Mouse (Mus musculus) hematopoietic multipotent progenitor cell, adult 10-12 weeks (in vitro differentiated cells): Measurements from ENCODE around the gene Nit2. TPM values are rescaled to one million over a fixed set of nuclear protein-coding genes. Genes with fewer than 3 reads are reported as not detected.

Experiments used
- polyA plus RNA-seq: library from polyadenylated mRNA; stranded (reverse); fragments of >175 nt; gene quantifications from 2 replicates; pipeline ENCODE4 v1.2.3, GENCODE M21; 2012; ENCODE audit warnings: low replicate concordance

Nit2 gene
- polyA plus RNA-seq: 0.88 and 5.0 TPM in 2 replicates

DNA sequence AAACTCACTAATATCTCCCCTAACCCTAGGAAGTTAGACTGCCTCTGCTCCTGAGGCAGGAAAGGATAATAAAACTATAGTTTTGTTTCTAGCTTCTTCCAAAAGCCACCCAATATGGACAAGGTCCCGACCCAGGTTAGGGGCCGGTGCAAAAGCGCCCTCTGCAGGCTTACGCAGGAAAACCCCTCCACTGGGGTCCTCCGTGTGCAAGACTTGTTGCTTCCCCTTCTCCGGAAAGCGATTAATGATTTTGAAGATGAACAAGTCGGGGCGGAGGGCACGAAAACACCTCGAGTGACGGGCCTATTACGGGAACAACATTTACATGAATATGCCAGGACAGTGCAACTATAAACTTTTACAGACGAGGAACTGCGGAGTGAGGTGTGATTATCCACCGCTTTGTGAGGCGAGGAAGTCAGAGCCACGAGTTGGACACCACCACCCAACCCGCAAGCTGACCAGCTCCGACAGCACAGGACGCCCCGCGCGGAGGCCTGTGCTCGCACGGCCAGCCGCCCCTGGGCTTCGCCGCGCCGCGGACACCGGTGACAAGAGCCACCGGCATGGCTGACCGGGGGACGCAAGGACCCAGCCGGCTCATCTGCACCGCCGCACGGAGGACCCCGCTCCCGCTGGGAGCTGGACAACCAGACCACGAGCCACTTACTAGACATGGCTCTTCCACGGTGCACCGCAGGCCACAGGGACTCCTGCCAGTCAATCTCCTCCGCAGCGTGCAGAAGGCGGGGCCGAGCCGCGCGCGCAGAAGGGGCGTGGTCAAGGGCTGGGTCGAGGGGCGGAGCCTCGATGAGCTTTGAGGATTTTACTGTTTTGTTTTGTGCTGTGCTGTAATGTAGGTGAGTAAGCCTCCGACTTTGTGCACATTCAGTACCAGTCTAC lies at the start of gene Nit2:
Nit2 (minus strand) TSS at position 731 of the 903 bp plus-strand sequence.

DNA sequence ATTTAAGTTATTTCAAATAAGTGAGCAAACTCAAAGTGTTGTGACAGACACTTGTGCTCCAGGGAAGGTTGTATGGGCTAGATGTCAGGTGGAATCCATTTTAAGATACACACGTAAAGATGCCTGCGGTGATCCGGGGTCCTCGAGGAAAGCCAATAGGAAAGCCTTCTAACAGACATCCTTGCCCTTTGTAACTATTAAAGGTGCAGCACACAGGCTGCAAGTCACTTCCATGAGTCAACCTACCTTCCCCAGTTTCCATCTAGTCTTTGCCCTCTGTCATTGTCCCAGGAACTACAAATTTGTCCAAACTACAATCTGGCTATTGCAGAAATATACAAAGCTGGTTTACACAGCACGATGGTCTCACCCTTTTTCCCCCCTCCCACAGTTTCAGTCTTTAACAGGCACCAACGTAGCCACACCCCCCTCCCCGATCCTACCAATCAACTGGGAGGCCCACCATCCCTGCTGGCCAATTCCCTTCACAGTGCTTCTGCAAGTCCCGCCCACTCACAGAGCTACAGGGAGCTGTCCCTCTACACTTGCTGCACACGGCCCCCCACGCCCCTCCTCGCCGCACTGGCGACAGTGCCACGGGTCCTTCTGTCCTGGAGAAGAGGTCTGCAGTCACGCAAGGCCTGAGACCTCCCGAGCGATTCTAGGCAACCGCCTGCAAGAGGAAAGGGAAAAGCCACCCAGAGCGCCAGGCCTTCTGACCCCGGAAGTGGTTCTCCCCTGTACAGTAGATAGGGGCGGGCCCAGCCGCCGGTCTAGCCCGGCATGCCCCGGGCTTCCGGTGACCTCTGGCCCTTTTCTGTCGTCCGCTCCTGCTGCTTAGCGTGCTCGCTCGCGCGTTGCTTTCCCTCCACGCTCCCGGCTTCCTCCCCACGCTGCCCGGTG lies 46.0 kb downstream of the Nit2 start, which contains the start of gene Tomm70a:
Tomm70a (plus strand) TSS at position 791 of the 903 bp plus-strand sequence.

Other genes starting within 250 kb of the Nit2 start
- gene Lnp1, start 239.3 kb downstream of the Nit2 start, polyA plus RNA-seq: not detected in 2 replicates
- gene Tmem45a2, start 96.0 kb downstream of the Nit2 start, polyA plus RNA-seq: not detected in 2 replicates
- 17.6 and 28.9 TPM in 2 replicates for gene Tomm70a, start 45.6 kb downstream of the Nit2 start, polyA plus RNA-seq
- gene Tbc1d23, start 64.2 kb upstream of the Nit2 start, polyA plus RNA-seq: 1.8 and 2.8 TPM in 2 replicates
- gene Tmem30c, start 125.5 kb upstream of the Nit2 start, polyA plus RNA-seq: not detected in 2 replicates
- gene Filip1l, start 185.8 kb upstream of the Nit2 start, polyA plus RNA-seq: 20.2 and 35.5 TPM in 2 replicates